24 mouse cellular contexts compared by ENCODE assay signal in the genomic region with DNA sequence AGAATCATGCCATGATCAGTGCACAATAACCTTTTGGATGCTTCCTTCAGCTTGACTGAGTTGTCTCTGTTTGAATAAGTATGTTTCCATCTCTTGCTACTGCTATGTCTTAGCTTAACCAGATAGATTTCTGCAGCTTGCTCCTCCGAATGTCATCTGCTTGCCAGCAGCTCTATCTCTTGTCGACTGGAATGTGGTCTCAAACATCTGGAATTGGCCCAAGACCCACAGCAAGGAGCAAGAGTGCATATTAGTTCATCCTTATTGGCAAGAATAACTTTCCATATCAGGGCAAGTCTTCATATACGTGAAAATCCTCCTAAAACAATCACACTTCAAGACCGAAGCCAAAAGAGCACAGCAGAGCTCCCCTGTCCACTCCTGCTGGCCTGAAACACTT. TPM values are rescaled to one million over a fixed set of nuclear protein-coding genes. Genes with fewer than 3 reads are reported as not detected.
DNase-seq lines count a peak whose midpoint lies in the region; ATAC-seq and TF ChIP-seq lines count a peak whose summit lies in the region.
"Had no signal": no experiment of that assay in that cellular context is flagged by ENCODE, and none has a peak within 500 bp of the region (broad histone marks: within the 10 kb centered on the region; RNA-seq: fewer than 3 reads in every experiment).

No protein-coding gene starts in this region.

- no peaks in the 10 kb centered on the region for H3K27me3 ChIP-seq in kidney, postnatal 0 days (ENCODE audit: insufficient read depth, low read length)
- no peaks in the 10 kb centered on the region for H3K27me3 ChIP-seq in lung, embryonic 16.5 days (ENCODE audit: control insufficient read depth, insufficient read depth, low read depth, low read length)
- H3K27me3 ChIP-seq: embryonic facial prominence, embryonic 12.5 days; forebrain, embryonic 15.5 days; Patski had no signal

- no peak for ATAC-seq in kidney, postnatal 0 days (replicated peaks; ENCODE audit: low FRiP score, low read depth)
- ATAC-seq in lung, embryonic 16.5 days (ENCODE audit: low read depth): peak; percentile 76
- ATAC-seq: forebrain, embryonic 15.5 days; liver, postnatal 0 days; Patski had no signal

- 62% methylated on average over 4 of the region's 4 CpGs for WGBS in kidney, postnatal 0 days
- WGBS in lung, embryonic 16.5 days: 41% methylated on average over 4 of the region's 4 CpGs

- no peak for TF ChIP-seq CTCF in kidney, postnatal 0 days (IDR thresholded peaks at IDR 0.05; ENCODE audit: low read depth)

- H3K9me3 ChIP-seq in kidney, postnatal 0 days (replicated peaks; ENCODE audit: low read length): no peaks in the 10 kb centered on the region
- no peaks in the 10 kb centered on the region for H3K9me3 ChIP-seq in lung, embryonic 16.5 days (ENCODE audit: control insufficient read depth, low read length)
- H3K9me3 ChIP-seq: embryonic facial prominence, embryonic 12.5 days; forebrain, embryonic 10.5 days; forebrain, embryonic 15.5 days; G1E had no signal

- H3K4me2 ChIP-seq in kidney, postnatal 0 days (ENCODE audit: low read length): no peak overlapping the region
- no peak overlapping the region for H3K4me2 ChIP-seq in lung, embryonic 16.5 days (ENCODE audit: low read depth, low read length)
- H3K4me2 ChIP-seq: embryonic facial prominence, embryonic 12.5 days; forebrain, embryonic 15.5 days; hindbrain, embryonic 14.5 days; liver, embryonic 11.5 days had no signal

- DNase-seq in heart, adult 11 months: peak; percentile 72
- DNase-seq in heart, postnatal 36 days: no peak
- DNase-seq in kidney, postnatal 0 days (ENCODE audit: low spot score): peak; percentile 21
- DNase-seq in kidney, adult 9 months: no peak
- DNase-seq in lung, postnatal 36 days: no peak
- DNase-seq in thymus, postnatal 25 days: no peak
- DNase-seq: adrenal gland, postnatal 10 days; cerebellum, adult 8-10 months; cerebellum, postnatal 25 days; gastrocnemius, postnatal 25 days; kidney, adult 2 months; kidney, postnatal 10 days; layer of hippocampus, postnatal 36 days; liver, postnatal 0 days; midbrain, embryonic 14.5 days; thymus, postnatal 14 days had no signal

- no peak overlapping the region for H3K27ac ChIP-seq in kidney, postnatal 0 days
- H3K27ac ChIP-seq in lung, embryonic 16.5 days (ENCODE audit: low read length): no peak overlapping the region
- H3K27ac ChIP-seq: embryonic facial prominence, embryonic 12.5 days; forebrain, embryonic 10.5 days; forebrain, embryonic 15.5 days; hindbrain, embryonic 14.5 days had no signal

- no peak overlapping the region for H3K9ac ChIP-seq in kidney, postnatal 0 days (ENCODE audit: low read depth, low read length)
- H3K9ac ChIP-seq in lung, embryonic 16.5 days (ENCODE audit: low read length): no peak overlapping the region
- H3K9ac ChIP-seq: embryonic facial prominence, embryonic 12.5 days; forebrain, embryonic 15.5 days; hindbrain, embryonic 14.5 days; liver, postnatal 0 days had no signal

- H3K4me3 ChIP-seq in kidney, postnatal 0 days (replicated peaks; ENCODE audit: low read depth, low read length): no peak overlapping the region
- H3K4me3 ChIP-seq in lung, embryonic 16.5 days (ENCODE audit: low read length): no peak overlapping the region
- H3K4me3 ChIP-seq: embryonic facial prominence, embryonic 12.5 days; forebrain, embryonic 10.5 days; forebrain, embryonic 15.5 days had no signal

- intact Hi-C loops in heart, postnatal 36 days (cut with DNase I): no loop called here

- no peaks in the 10 kb centered on the region for H3K36me3 ChIP-seq in kidney, postnatal 0 days (ENCODE audit: insufficient read depth, low read length)
- no peaks in the 10 kb centered on the region for H3K36me3 ChIP-seq in lung, embryonic 16.5 days (ENCODE audit: control insufficient read depth, insufficient read depth, low read length)
- H3K36me3 ChIP-seq: embryonic facial prominence, embryonic 12.5 days; forebrain, embryonic 10.5 days; forebrain, embryonic 15.5 days; G1E had no signal

- H3K4me1 ChIP-seq in kidney, postnatal 0 days (replicated peaks; ENCODE audit: insufficient read depth, low read length): no peaks in the 10 kb centered on the region
- H3K4me1 ChIP-seq in lung, embryonic 16.5 days (replicated peaks; ENCODE audit: control insufficient read depth, insufficient read depth, low read length): peaks cover 7% of the 10 kb centered on the region
- H3K4me1 ChIP-seq: embryonic facial prominence, embryonic 12.5 days had no signal

RNA-seq across cellular contexts. Expression of gene Dync1i2, which starts 14.6 kb away (rescaled TPM):
- total RNA-seq in heart, postnatal 36 days (2021): 10 to 100 TPM; 61.6 to 62.5 TPM
- polyA plus RNA-seq in kidney, postnatal 0 days (2015; fragmentation: Nextera tagmentation; extraction: Ambion mirVana): 80.9 and 88.8 TPM in 2 replicates
- 97.9 and 104 TPM in 2 replicates for polyA plus RNA-seq in lung, embryonic 16.5 days (2015; fragmentation: Nextera tagmentation; extraction: Ambion mirVana)

Comparison
In these comparisons a context has a peak if more than half of its experiments do, and no peak if none do; other contexts are left out.
1. DNase-seq: peak in heart, adult 11 months (single experiment) and kidney, postnatal 0 days (single experiment); none in heart, postnatal 36 days (0 of 2), kidney, adult 9 months (single experiment), lung, postnatal 36 days (single experiment) and thymus, postnatal 25 days (single experiment).